In the genomic region with DNA sequence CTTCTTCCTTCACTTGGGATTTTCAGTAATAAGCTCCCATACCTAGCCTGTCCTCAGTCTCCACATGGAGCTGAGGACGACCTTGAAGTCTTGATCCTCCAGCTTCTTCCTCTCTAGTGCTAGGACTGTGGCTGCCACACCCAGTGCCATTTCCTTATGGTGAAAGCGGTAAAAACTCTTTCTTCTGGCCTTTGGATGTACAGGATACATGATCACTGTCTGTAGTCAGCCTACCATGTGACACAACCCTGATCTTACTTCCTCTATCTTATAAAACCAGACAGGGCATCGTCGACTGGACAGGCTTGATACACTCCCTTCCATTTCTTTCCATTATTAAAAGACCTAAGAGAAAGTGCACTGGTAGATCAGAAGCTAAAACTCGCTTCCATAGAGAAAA, we compare ENCODE assay signal across 14 mouse cellular contexts.
"Had no signal": no experiment of that assay in that cellular context is flagged by ENCODE, and none has a peak within 500 bp of the region (broad histone marks: within the 10 kb centered on the region; RNA-seq: fewer than 3 reads in every experiment).

No protein-coding gene starts in this region.

- H3K36me3 ChIP-seq: limb, embryonic 12.5 days; lung, embryonic 15.5 days; midbrain, embryonic 12.5 days; neural tube, embryonic 13.5 days had no signal

- H3K27me3 ChIP-seq: limb, embryonic 12.5 days; lung, embryonic 15.5 days; midbrain, embryonic 12.5 days; neural tube, embryonic 13.5 days had no signal

- H3K4me3 ChIP-seq: limb, embryonic 12.5 days; lung, embryonic 15.5 days; midbrain, embryonic 12.5 days; neural tube, embryonic 13.5 days had no signal

- DNase-seq: kidney, adult 8-10 months; kidney, postnatal 25 days; layer of hippocampus, postnatal 36 days; lung, postnatal 14 days; retina, postnatal 1 day; right cerebral cortex, postnatal 4 days; spleen, adult 18-20 months; thymus, adult 18-20 months; thymus, postnatal 14 days had no signal

- H3K4me1 ChIP-seq: limb, embryonic 12.5 days; lung, embryonic 15.5 days had no signal

- ATAC-seq: midbrain, embryonic 16.5 days had no signal

- H3K9ac ChIP-seq: limb, embryonic 12.5 days; lung, embryonic 15.5 days; midbrain, embryonic 12.5 days; neural tube, embryonic 13.5 days had no signal

- H3K27ac ChIP-seq: limb, embryonic 12.5 days; lung, embryonic 15.5 days; midbrain, embryonic 12.5 days; neural tube, embryonic 13.5 days had no signal

- H3K9me3 ChIP-seq: limb, embryonic 12.5 days; lung, embryonic 15.5 days; midbrain, embryonic 12.5 days; neural tube, embryonic 13.5 days had no signal

- H3K4me2 ChIP-seq: limb, embryonic 12.5 days; lung, embryonic 15.5 days; midbrain, embryonic 12.5 days; neural tube, embryonic 13.5 days had no signal
